27 mouse cellular contexts compared by ENCODE assay signal in the genomic region with DNA sequence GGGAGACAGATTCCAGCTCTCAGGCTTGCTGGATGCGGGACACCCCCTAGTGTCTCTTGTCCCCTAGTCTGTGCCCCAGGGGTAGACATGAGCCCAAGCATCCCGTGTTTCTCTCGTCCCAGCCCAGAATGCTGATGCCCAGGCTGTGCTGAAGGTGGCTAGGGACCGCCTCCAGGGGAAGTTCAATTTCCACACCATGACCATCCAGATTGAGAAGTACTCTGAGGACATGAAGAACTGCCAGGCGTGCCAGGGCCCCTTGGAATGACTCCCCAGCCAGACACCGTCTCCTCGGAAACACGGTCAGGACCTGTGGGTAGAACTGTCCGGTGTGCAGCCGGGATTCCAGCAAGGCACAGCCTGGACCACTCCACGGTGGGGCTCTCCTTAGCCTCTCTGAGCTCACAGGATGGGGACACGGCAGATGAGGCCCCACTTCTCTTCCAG. TPM values are rescaled to one million over a fixed set of nuclear protein-coding genes. Genes with fewer than 3 reads are reported as not detected.
DNase-seq lines count a peak whose midpoint lies in the region; ATAC-seq and TF ChIP-seq lines count a peak whose summit lies in the region.
"Had no signal": no experiment of that assay in that cellular context is flagged by ENCODE, and none has a peak within 500 bp of the region (broad histone marks: within the 10 kb centered on the region; RNA-seq: fewer than 3 reads in every experiment).

No protein-coding gene starts in this region.

- 74% methylated on average over 12 of the region's 12 CpGs for WGBS in heart, embryonic 12.5 days
- WGBS in liver, postnatal 0 days (ENCODE audit: insufficient replicate concordance), result 77% methylated on average over 12 of the region's 12 CpGs
- WGBS in intestine, postnatal 0 days, result 82% methylated on average over 12 of the region's 12 CpGs

- DNase-seq in heart, adult 8-10 months (ENCODE audit: low spot score), result no peak
- peak; percentile 9 for DNase-seq in liver, postnatal 0 days
- DNase-seq in liver (no peak), Patski (ENCODE audit: low read depth, low spot score) (no peak)
- DNase-seq: cerebellum, adult 9-11 months; heart, adult 18-20 months; heart, postnatal 4 days; kidney, adult 9 months; right cerebral cortex, adult 18-20 months; thymus, adult 18-20 months had no signal

- peak overlapping the region; percentile 45; the same call in 1 of the 2 replicates for H3K27ac ChIP-seq in heart, embryonic 12.5 days (ENCODE audit: poor library complexity, severe bottlenecking)
- H3K27ac ChIP-seq in liver, postnatal 0 days (ENCODE audit: low read depth), result no peak overlapping the region
- H3K27ac ChIP-seq in intestine, postnatal 0 days (ENCODE audit: low read depth, low read length), result peak overlapping the region; percentile 54; the same call in 1 of the 2 replicates
- H3K27ac ChIP-seq: embryonic facial prominence, embryonic 12.5 days; forebrain, embryonic 15.5 days; limb, embryonic 13.5 days; liver, embryonic 14.5 days; macrophage had no signal

- H3K27me3 ChIP-seq in heart, embryonic 12.5 days (replicated peaks), result peaks cover under 1% of the 10 kb centered on the region; the same call in 1 of the 2 replicates
- no peaks in the 10 kb centered on the region for H3K27me3 ChIP-seq in liver, postnatal 0 days (ENCODE audit: insufficient read depth, low read length)
- no peaks in the 10 kb centered on the region for H3K27me3 ChIP-seq in Patski
- no peaks in the 10 kb centered on the region for H3K27me3 ChIP-seq in intestine, postnatal 0 days (replicated peaks; ENCODE audit: control insufficient read depth, insufficient read depth, low read length)
- H3K27me3 ChIP-seq: forebrain, embryonic 15.5 days had no signal

- TF ChIP-seq CTCF in liver, postnatal 0 days (IDR thresholded peaks at IDR 0.05; ENCODE audit: low read depth), result no peak
- TF ChIP-seq CTCF in Patski (IDR thresholded peaks at IDR 0.05), result no peak
- no peak for TF ChIP-seq CTCF in intestine, postnatal 0 days (IDR thresholded peaks at IDR 0.05; ENCODE audit: low read depth)

- POLR2A ChIA-PET in Patski (lab: Charles Lee), result no interaction called here

- H3K4me2 ChIP-seq in heart, embryonic 12.5 days, result no peak overlapping the region
- no peak overlapping the region for H3K4me2 ChIP-seq in liver, postnatal 0 days (ENCODE audit: low read depth, low read length)
- H3K4me2 ChIP-seq in intestine, postnatal 0 days (replicated peaks; ENCODE audit: low read depth), result no peak overlapping the region
- H3K4me2 ChIP-seq: embryonic facial prominence, embryonic 12.5 days; forebrain, embryonic 15.5 days; limb, embryonic 13.5 days; midbrain, embryonic 11.5 days had no signal

- no peak for TF ChIP-seq EP300 in liver, postnatal 0 days (IDR thresholded peaks at IDR 0.05; ENCODE audit: low read depth)

- ATAC-seq in heart, embryonic 12.5 days (ENCODE audit: insufficient number of reproducible peaks, low FRiP score), result no peak
- ATAC-seq in liver, postnatal 0 days, result no peak
- peak; percentile 7 for ATAC-seq in Patski
- no peak for ATAC-seq in intestine, postnatal 0 days
- no peak for ATAC-seq in erythroid progenitor cell, adult 5-6 weeks (replicated peaks; ENCODE audit: low FRiP score, poor library complexity, severe bottlenecking)
- ATAC-seq: activated CD4-positive, CD25-positive, alpha-beta regulatory T cell, adult 4 months; forebrain, embryonic 15.5 days had no signal

- H3K4me1 ChIP-seq in heart, embryonic 12.5 days (replicated peaks), result peaks cover 64% of the 10 kb centered on the region
- H3K4me1 ChIP-seq in liver, postnatal 0 days (ENCODE audit: insufficient read depth), result 0 out of 2 replicates have a peak, but pooled peaks cover 4% of the 10 kb centered on the region
- peaks cover 16% of the 10 kb centered on the region for H3K4me1 ChIP-seq in intestine, postnatal 0 days (replicated peaks; ENCODE audit: control insufficient read depth, insufficient read depth, low read length)

- in situ Hi-C loops in Patski (cut with MboI; ENCODE audit: low pct_unique_long_range_greater_than_20kb), result no loop called here

- H3K4me3 ChIP-seq in heart, embryonic 12.5 days, result no peak overlapping the region
- no peak overlapping the region for H3K4me3 ChIP-seq in liver, postnatal 0 days (ENCODE audit: low read depth, low read length)
- H3K4me3 ChIP-seq in intestine, postnatal 0 days (ENCODE audit: low read depth, low read length), result no peak overlapping the region
- H3K4me3 ChIP-seq: embryonic facial prominence, embryonic 12.5 days; erythroblast, embryonic 14.5 days; forebrain, embryonic 15.5 days; limb, embryonic 13.5 days had no signal

- H3K36me3 ChIP-seq in heart, embryonic 12.5 days, result no peaks in the 10 kb centered on the region
- no peaks in the 10 kb centered on the region for H3K36me3 ChIP-seq in liver, postnatal 0 days (replicated peaks; ENCODE audit: insufficient read depth, low read length)
- H3K36me3 ChIP-seq in intestine, postnatal 0 days (ENCODE audit: control insufficient read depth, insufficient read depth), result peaks cover 15% of the 10 kb centered on the region; the same call in 1 of the 2 replicates
- H3K36me3 ChIP-seq: embryonic facial prominence, embryonic 12.5 days; forebrain, embryonic 15.5 days; limb, embryonic 13.5 days had no signal

- no peak overlapping the region for H3K9ac ChIP-seq in heart, embryonic 12.5 days
- no peak overlapping the region for H3K9ac ChIP-seq in liver, postnatal 0 days (replicated peaks)
- no peak overlapping the region for H3K9ac ChIP-seq in intestine, postnatal 0 days (ENCODE audit: low read depth, low read length)
- H3K9ac ChIP-seq: embryonic facial prominence, embryonic 12.5 days; forebrain, embryonic 15.5 days; limb, embryonic 13.5 days; liver, embryonic 14.5 days had no signal

- CTCF ChIA-PET in Patski (lab: Charles Lee), result interaction anchor here (2.7 kb wide), 1 partner anchor 59 kb away, joined by 8 read pairs; no protein-coding TSS in a partner anchor

- H3K9me3 ChIP-seq in heart, embryonic 12.5 days (replicated peaks), result no peaks in the 10 kb centered on the region
- H3K9me3 ChIP-seq in liver, postnatal 0 days (ENCODE audit: low read length), result no peaks in the 10 kb centered on the region
- no peaks in the 10 kb centered on the region for H3K9me3 ChIP-seq in intestine, postnatal 0 days (ENCODE audit: control insufficient read depth)
- H3K9me3 ChIP-seq: embryonic facial prominence, embryonic 12.5 days; forebrain, embryonic 15.5 days; limb, embryonic 13.5 days had no signal

RNA-seq across cellular contexts. Expression of gene Slc30a2, which starts 9.3 kb away (rescaled TPM):
- polyA plus RNA-seq in heart, embryonic 12.5 days (2016; fragmentation: Nextera tagmentation; extraction: Ambion mirVana), result 0.42 and 0.44 TPM in 2 replicates
- total RNA-seq in heart, adult 8-10 months (2022), result under 1 TPM; 0.32 to 0.94 (median 0.55) TPM
- polyA plus RNA-seq in liver, postnatal 0 days (2015; fragmentation: Nextera tagmentation; extraction: Ambion mirVana), result not detected in 2 replicates
- not detected for polyA plus RNA-seq in Patski (2021)
- 15.4 and 39.1 TPM in 2 replicates for polyA plus RNA-seq in intestine, postnatal 0 days (2015; fragmentation: Nextera tagmentation; extraction: Ambion mirVana)
- total RNA-seq in erythroid progenitor cell, adult 5-6 weeks (2015; ENCODE audit: low replicate concordance), result not detected in 2 replicates
- not detected in 2 replicates for total RNA-seq in erythroid progenitor cell, adult 5-6 weeks (2017; ENCODE audit: low replicate concordance)
- total RNA-seq: left cerebral cortex, postnatal 10 days; monocyte, adult 5-6 weeks had no signal
- polyA plus RNA-seq: C2C12; erythroblast, embryonic 14.5 days; macrophage; midbrain, embryonic 11.5 days; neural tube, embryonic 11.5 days had no signal

RNA-seq across cellular contexts. Expression of gene Extl1, which starts 31.4 kb away (rescaled TPM):
- polyA plus RNA-seq in heart, embryonic 12.5 days (2016; fragmentation: Nextera tagmentation; extraction: Ambion mirVana), result 3.1 TPM in 2 replicates
- total RNA-seq in heart, adult 8-10 months (2022), result 10 to 100 TPM; 20.5 to 28.9 (median 23.9) TPM
- polyA plus RNA-seq in liver, postnatal 0 days (2015; fragmentation: Nextera tagmentation; extraction: Ambion mirVana), result 0.20 and 0.33 TPM in 2 replicates
- polyA plus RNA-seq in Patski (2021), result 0.98 TPM
- polyA plus RNA-seq in intestine, postnatal 0 days (2015; fragmentation: Nextera tagmentation; extraction: Ambion mirVana), result 1.0 and 1.2 TPM in 2 replicates
- not detected in 2 replicates for total RNA-seq in erythroid progenitor cell, adult 5-6 weeks (2015; ENCODE audit: low replicate concordance)
- total RNA-seq in erythroid progenitor cell, adult 5-6 weeks (2017; ENCODE audit: low replicate concordance), result not detected in 2 replicates
- total RNA-seq: monocyte, adult 5-6 weeks had no signal
- polyA plus RNA-seq: erythroblast, embryonic 14.5 days had no signal

RNA-seq across cellular contexts. Expression of gene Trim63, which starts 37.4 kb away (rescaled TPM):
- 90.7 and 93.9 TPM in 2 replicates for polyA plus RNA-seq in heart, embryonic 12.5 days (2016; fragmentation: Nextera tagmentation; extraction: Ambion mirVana)
- 100 to 1,000 TPM; 164 to 261 (median 195) TPM for total RNA-seq in heart, adult 8-10 months (2022)
- 0.34 and 0.69 TPM in 2 replicates for polyA plus RNA-seq in liver, postnatal 0 days (2015; fragmentation: Nextera tagmentation; extraction: Ambion mirVana)
- polyA plus RNA-seq in Patski (2021), result 0.36 TPM
- polyA plus RNA-seq in intestine, postnatal 0 days (2015; fragmentation: Nextera tagmentation; extraction: Ambion mirVana), result 1.4 and 1.7 TPM in 2 replicates
- not detected in 2 replicates for total RNA-seq in erythroid progenitor cell, adult 5-6 weeks (2015; ENCODE audit: low replicate concordance)
- total RNA-seq in erythroid progenitor cell, adult 5-6 weeks (2017; ENCODE audit: low replicate concordance), result not detected in 2 replicates
- total RNA-seq: adrenal gland, postnatal 14 days; layer of hippocampus, postnatal 25 days; monocyte, adult 5-6 weeks had no signal
- polyA plus RNA-seq: activated CD4-positive, CD25-positive, alpha-beta regulatory T cell, adult 4 months; erythroblast, embryonic 14.5 days; macrophage; midbrain, embryonic 11.5 days had no signal

RNA-seq across cellular contexts. Expression of gene Pafah2, which starts 43.8 kb away (rescaled TPM):
- 10.1 and 10.7 TPM in 2 replicates for polyA plus RNA-seq in heart, embryonic 12.5 days (2016; fragmentation: Nextera tagmentation; extraction: Ambion mirVana)
- total RNA-seq in heart, adult 8-10 months (2022), result 10 to 100 TPM in 1 of 4 experiments, 1 to 10 TPM in 3; 6.8 to 10.7 (median 9.1) TPM
- 13.5 and 14.3 TPM in 2 replicates for polyA plus RNA-seq in liver, postnatal 0 days (2015; fragmentation: Nextera tagmentation; extraction: Ambion mirVana)
- 36.0 TPM for polyA plus RNA-seq in Patski (2021)
- polyA plus RNA-seq in intestine, postnatal 0 days (2015; fragmentation: Nextera tagmentation; extraction: Ambion mirVana), result 39.8 and 49.2 TPM in 2 replicates
- 1.8 and 4.2 TPM in 2 replicates for total RNA-seq in erythroid progenitor cell, adult 5-6 weeks (2015; ENCODE audit: low replicate concordance)
- total RNA-seq in erythroid progenitor cell, adult 5-6 weeks (2017; ENCODE audit: low replicate concordance), result 0.77 and 5.4 TPM in 2 replicates
- polyA plus RNA-seq: erythroblast, embryonic 14.5 days had no signal

Comparison
In these comparisons a context has a peak if more than half of its experiments do, and no peak if none do; other contexts are left out.
1. RNA of gene Slc30a2, which starts 9.3 kb away (polyA plus RNA-seq): 15.4 to 39.1 TPM in intestine, postnatal 0 days; 0.42 to 0.44 TPM in heart, embryonic 12.5 days, not detected in Patski (single experiment) and not detected in liver, postnatal 0 days; every median in the first group is over 10 times any median in the second.
2. RNA of gene Trim63, which starts 37.4 kb away (polyA plus RNA-seq): 90.7 to 93.9 TPM in heart, embryonic 12.5 days; 1.4 to 1.7 TPM in intestine, postnatal 0 days, 0.36 TPM in Patski (single experiment) and 0.34 to 0.69 TPM in liver, postnatal 0 days; every median in the first group is over 10 times any median in the second.